Mouse (Mus musculus) stomach, postnatal 0 days (tissue): ENCODE results near the gene Lrrc46.

Experiments
- CTCF ChIP-seq: IDR thresholded peaks from 2 replicates; pipeline ENCODE4 v1.5.1; 2016; ENCODE audit warnings: antibody characterized with exemption, low read depth, mild to moderate bottlenecking, moderate library complexity
- EP300 ChIP-seq: optimal IDR thresholded peaks from 2 replicates; pipeline ENCODE3; 2016; ENCODE audit warnings: antibody characterized with exemption

DNA sequence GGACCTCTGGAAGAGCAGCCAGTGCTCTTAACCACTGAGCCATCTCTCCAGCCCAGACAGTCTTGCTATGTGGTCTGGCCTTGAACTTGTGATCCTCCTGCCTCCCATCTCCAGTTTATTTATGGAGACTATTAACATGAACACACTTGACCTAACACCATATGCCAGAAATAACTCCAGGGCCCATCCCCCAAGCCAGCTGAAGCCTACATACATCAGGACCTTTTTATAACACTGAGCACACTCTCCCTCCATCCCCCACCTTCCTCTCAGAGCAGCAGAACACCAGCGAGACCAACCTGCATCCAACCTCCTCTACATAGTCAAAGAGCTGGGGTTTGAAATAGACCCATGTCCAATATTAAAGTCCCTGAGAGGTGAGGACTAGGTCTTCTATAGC is 29.9 kb upstream of the Lrrc46 start:
- no peak for TF ChIP-seq CTCF
- no peak for TF ChIP-seq EP300
